Mouse (Mus musculus): Measurements from ENCODE around the gene Pitpna.

DNA sequence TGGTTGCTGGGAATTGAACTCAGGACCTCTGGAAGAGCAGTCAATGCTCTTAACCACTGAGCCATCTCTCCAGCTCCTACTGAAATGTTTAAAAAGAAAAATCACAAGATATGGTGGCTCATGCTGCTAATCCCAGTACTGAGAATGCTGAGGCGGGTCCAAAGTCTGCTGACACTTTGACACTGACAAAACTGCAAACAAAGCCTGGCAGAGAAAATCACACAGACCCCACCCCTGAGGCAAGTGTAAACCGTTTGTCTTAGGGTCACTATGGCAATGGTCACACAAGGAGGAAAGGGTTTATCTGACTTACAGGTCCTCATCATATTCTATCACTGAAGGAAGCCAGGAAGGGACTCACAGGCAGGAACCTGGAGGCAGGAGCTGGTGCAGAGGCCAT, 27.7 kb downstream of the Pitpna start:
- no peak for TF ChIP-seq CTCF (IDR thresholded peaks at IDR 0.05)
- no peak for TF ChIP-seq EP300 (IDR thresholded peaks at IDR 0.05)
